Mouse (Mus musculus) bone marrow macrophage, adult 2 months (primary cell): Measurements from ENCODE around the gene Hist1h3d.
"Not testable (repeated sequence)": the region's sequence is repeated elsewhere in the genome, so short reads cannot be mapped to it uniquely, and the experiment has no call there.

ENCODE experiments used
- CTCF ChIP-seq: IDR thresholded peaks from 2 replicates; pipeline ENCODE4 v1.5.1; 2012; ENCODE audit warnings: low read depth, mild to moderate bottlenecking, low read length, moderate library complexity
- POLR2A ChIP-seq: IDR thresholded peaks from 2 replicates; pipeline ENCODE4 v1.6.1; 2012; ENCODE audit warnings: mild to moderate bottlenecking, low read depth, low read length, borderline replicate concordance

DNA sequence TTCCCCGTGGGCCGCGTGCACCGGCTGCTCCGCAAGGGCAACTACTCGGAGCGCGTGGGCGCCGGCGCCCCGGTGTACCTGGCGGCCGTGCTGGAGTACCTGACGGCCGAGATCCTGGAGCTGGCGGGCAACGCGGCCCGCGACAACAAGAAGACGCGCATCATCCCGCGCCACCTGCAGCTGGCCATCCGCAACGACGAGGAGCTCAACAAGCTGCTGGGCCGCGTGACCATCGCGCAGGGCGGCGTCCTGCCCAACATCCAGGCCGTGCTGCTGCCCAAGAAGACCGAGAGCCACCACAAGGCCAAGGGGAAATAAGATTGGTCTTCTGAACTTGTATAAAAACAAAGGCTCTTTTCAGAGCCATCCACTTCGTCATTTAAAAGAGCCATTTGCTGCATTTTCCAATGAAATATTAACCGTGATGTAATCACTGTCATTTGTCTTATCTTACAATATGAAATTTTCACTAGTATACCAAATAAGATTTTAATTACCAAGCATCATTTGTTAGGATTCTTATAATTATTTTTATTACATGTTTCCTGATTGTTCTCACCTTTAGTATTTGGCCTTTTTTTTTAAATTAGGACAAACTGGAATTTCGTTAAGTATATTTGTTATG lies 905 bp upstream of the Hist1h3d start:
- not testable (repeated sequence) for TF ChIP-seq CTCF, POLR2A
